Mouse (Mus musculus) MEL (cell line): ENCODE data around the gene Cipc. TPM values are rescaled to one million over a fixed set of nuclear protein-coding genes. Genes with fewer than 3 reads are reported as not detected.

Experiments used
- DNase-seq: peaks from one replicate; pipeline ENCODE4 v3.0.0; 2011; ENCODE audit warnings: low read depth, low spot score
- H3K27ac ChIP-seq: 2 replicates; pipeline ENCODE4 v1.5.1; 2012; ENCODE audit warnings: low read depth, mild to moderate bottlenecking, control low read depth, low read length, moderate library complexity; ENCODE audit not compliant: control insufficient read depth
- H3K27me3 ChIP-seq, 2 experiments: fragments of 150-350 bp in 1 of 2; sonication (generic) in 1 of 2; 2 replicates each; pipeline ENCODE4 v1.6.1; 2012; ENCODE audit warnings: low read length in 2 of 2, mild to moderate bottlenecking in 2 of 2, improper control_type of control experiment in 1 of 2, moderate library complexity in 1 of 2; ENCODE audit not compliant: insufficient read depth in 2 of 2, control insufficient read depth in 1 of 2
- H3K36me3 ChIP-seq, 2 experiments: 2 replicates each; pipeline ENCODE4 v1.6.1; 2012 to 2014; ENCODE audit warnings: low read length in 2 of 2, improper control_type of control experiment in 1 of 2, inconsistent platforms in 1 of 2, mild to moderate bottlenecking in 1 of 2; ENCODE audit not compliant: insufficient read depth in 2 of 2, control insufficient read depth in 1 of 2
- H3K4me1 ChIP-seq, 2 experiments: fragments of 150-350 bp in 1 of 2; sonication (generic) in 1 of 2; 2 replicates each; pipeline ENCODE4 v1.6.1; 2012; ENCODE audit warnings: low read length in 2 of 2, improper control_type of control experiment in 1 of 2, mild to moderate bottlenecking in 1 of 2; ENCODE audit not compliant: insufficient read depth in 2 of 2, control insufficient read depth in 1 of 2
- H3K4me3 ChIP-seq, 2 experiments: fragments of 150-350 bp in 1 of 2; sonication (generic) in 1 of 2; 2 replicates each; pipeline ENCODE4 v1.5.1; 2012; ENCODE audit warnings: low read depth in 2 of 2, low read length in 2 of 2, mild to moderate bottlenecking in 2 of 2, moderate library complexity in 2 of 2, control low read depth in 1 of 2, improper control_type of control experiment in 1 of 2; ENCODE audit not compliant: control insufficient read depth in 1 of 2, insufficient read depth in 1 of 2
- H3K79me2 ChIP-seq: 2 replicates; pipeline ENCODE4 v1.6.1; 2012; ENCODE audit warnings: mild to moderate bottlenecking, low read length, moderate library complexity; ENCODE audit not compliant: control insufficient read depth, poor library complexity, insufficient read depth
- H3K9ac ChIP-seq: 2 replicates; pipeline ENCODE4 v1.6.1; 2012; ENCODE audit warnings: low read depth, mild to moderate bottlenecking, control low read depth, low read length, moderate library complexity; ENCODE audit not compliant: control insufficient read depth, poor library complexity, severe bottlenecking
- H3K9me3 ChIP-seq: fragments of 150-350 bp; sonication (generic); replicated peaks from 2 replicates; pipeline ENCODE4 v1.6.1; 2012; ENCODE audit warnings: mild to moderate bottlenecking, low read length, improper control_type of control experiment, moderate library complexity; ENCODE audit not compliant: insufficient read depth
- BHLHE40 ChIP-seq: IDR thresholded peaks from 2 replicates; pipeline ENCODE4 v1.6.1; 2012; ENCODE audit warnings: low read depth, mild to moderate bottlenecking, inconsistent platforms, low read length, improper control_type of control experiment, borderline replicate concordance
- CHD1 ChIP-seq: IDR thresholded peaks from 2 replicates; pipeline ENCODE4 v1.6.1; 2012; ENCODE audit warnings: low read depth, mild to moderate bottlenecking, inconsistent platforms, low read length, improper control_type of control experiment
- CHD2 ChIP-seq: IDR thresholded peaks from 2 replicates; pipeline ENCODE4 v1.6.1; 2011; ENCODE audit warnings: low read length, improper control_type of control experiment
- ELF1 ChIP-seq: IDR thresholded peaks from 2 replicates; pipeline ENCODE4 v1.6.1; 2014; ENCODE audit warnings: low read depth, mild to moderate bottlenecking, inconsistent platforms, low read length, improper control_type of control experiment, moderate library complexity
- EP300 ChIP-seq, 2 experiments: IDR thresholded peaks; 2 replicates each; pipeline ENCODE4 v1.6.1; 2011; ENCODE audit warnings: improper control_type of control experiment in 2 of 2, low read length in 2 of 2, low read depth in 1 of 2, mild to moderate bottlenecking in 1 of 2
- ETS1 ChIP-seq: IDR thresholded peaks from 2 replicates; pipeline ENCODE4 v1.6.1; 2012; ENCODE audit warnings: low read depth, mild to moderate bottlenecking, inconsistent platforms, low read length, improper control_type of control experiment, moderate library complexity
- GABPA ChIP-seq: IDR thresholded peaks from 2 replicates; pipeline ENCODE4 v1.6.1; 2012; ENCODE audit warnings: low read depth, mild to moderate bottlenecking, inconsistent platforms, low read length, improper control_type of control experiment, moderate library complexity
- GATA1 ChIP-seq: IDR thresholded peaks from 2 replicates; pipeline ENCODE4 v1.6.1; 2011; ENCODE audit warnings: low read depth, low read length, improper control_type of control experiment
- HCFC1 ChIP-seq: IDR thresholded peaks from 2 replicates; pipeline ENCODE4 v1.6.1; 2012; ENCODE audit warnings: low read depth, mild to moderate bottlenecking, inconsistent platforms, low read length, improper control_type of control experiment, moderate library complexity
- JUND ChIP-seq: IDR thresholded peaks from 2 replicates; pipeline ENCODE4 v1.6.1; 2011; ENCODE audit warnings: low read depth, mild to moderate bottlenecking, improper control_type of control experiment, low read length
- MEF2A ChIP-seq: IDR thresholded peaks from 2 replicates; pipeline ENCODE4 v1.6.1; 2014; ENCODE audit warnings: low read depth, mild to moderate bottlenecking, inconsistent platforms, low read length, improper control_type of control experiment; ENCODE audit not compliant: poor library complexity, insufficient replicate concordance, severe bottlenecking; ENCODE audit errors: extremely low read depth
- MXI1 ChIP-seq: IDR thresholded peaks from 2 replicates; pipeline ENCODE4 v1.6.1; 2011; ENCODE audit warnings: mild to moderate bottlenecking, low read depth, low read length, improper control_type of control experiment
- NELFE ChIP-seq: IDR thresholded peaks from 2 replicates; pipeline ENCODE4 v1.6.1; 2011; ENCODE audit warnings: low read depth, low read length, improper control_type of control experiment
- NRF1 ChIP-seq: IDR thresholded peaks from 2 replicates; pipeline ENCODE4 v1.6.1; 2014; ENCODE audit warnings: low read depth, mild to moderate bottlenecking, inconsistent platforms, low read length, improper control_type of control experiment, moderate library complexity; ENCODE audit not compliant: poor library complexity, insufficient read depth, severe bottlenecking
- POLR2AphosphoS2 ChIP-seq: IDR thresholded peaks from 2 replicates; pipeline ENCODE4 v1.6.1; 2011; ENCODE audit warnings: low read length, improper control_type of control experiment
- POLR2AphosphoS5 ChIP-seq: IDR thresholded peaks from 2 replicates; pipeline ENCODE4 v1.6.1; 2012; ENCODE audit warnings: low read depth, borderline replicate concordance, mild to moderate bottlenecking, inconsistent platforms, low read length, moderate library complexity, mixed read lengths
- RAD21 ChIP-seq: IDR thresholded peaks from 2 replicates; pipeline ENCODE4 v1.6.1; 2011; ENCODE audit warnings: mild to moderate bottlenecking, low read depth, low read length, improper control_type of control experiment
- SIN3A ChIP-seq: IDR thresholded peaks from 2 replicates; pipeline ENCODE4 v1.6.1; 2012; ENCODE audit warnings: low read length, improper control_type of control experiment, inconsistent platforms
- SMC3 ChIP-seq: IDR thresholded peaks from 2 replicates; pipeline ENCODE4 v1.6.1; 2011; ENCODE audit warnings: low read depth, low read length, improper control_type of control experiment
- TAL1 ChIP-seq: IDR thresholded peaks from 2 replicates; pipeline ENCODE4 v1.6.1; 2012; ENCODE audit warnings: mild to moderate bottlenecking, inconsistent platforms, low read length, moderate library complexity, mixed read lengths
- TBP ChIP-seq: IDR thresholded peaks from 2 replicates; pipeline ENCODE4 v1.8.0; 2011; ENCODE audit warnings: low read depth, low read length, improper control_type of control experiment
- TCF12 ChIP-seq: IDR thresholded peaks from 2 replicates; pipeline ENCODE4 v1.6.1; 2014; ENCODE audit warnings: low read depth, mild to moderate bottlenecking, inconsistent platforms, low read length, improper control_type of control experiment, moderate library complexity
- UBTF ChIP-seq: IDR thresholded peaks from 2 replicates; pipeline ENCODE4 v1.6.1; 2012; ENCODE audit warnings: low read depth, mild to moderate bottlenecking, inconsistent platforms, low read length, improper control_type of control experiment, moderate library complexity, borderline replicate concordance; ENCODE audit not compliant: insufficient read depth
- USF1 ChIP-seq: IDR thresholded peaks from 2 replicates; pipeline ENCODE4 v1.6.1; 2014; ENCODE audit warnings: low read depth, mild to moderate bottlenecking, inconsistent platforms, low read length, improper control_type of control experiment, moderate library complexity
- USF2 ChIP-seq, 2 experiments: IDR thresholded peaks; 2 replicates each; pipeline ENCODE4 v1.6.1; 2011 to 2012; ENCODE audit warnings: improper control_type of control experiment in 2 of 2, low read length in 2 of 2, borderline replicate concordance in 1 of 2, inconsistent platforms in 1 of 2, low read depth in 1 of 2, mild to moderate bottlenecking in 1 of 2; ENCODE audit not compliant: insufficient read depth in 1 of 2
- ZNF384 ChIP-seq: IDR thresholded peaks from 2 replicates; pipeline ENCODE4 v1.6.1; 2012; ENCODE audit warnings: low read depth, mild to moderate bottlenecking, inconsistent platforms, low read length, improper control_type of control experiment
- polyA plus RNA-seq, 2 experiments: library from polyadenylated mRNA; stranded (reverse) in 1 of 2; unstranded in 1 of 2; fragments of >175 nt in 1 of 2; fragments of >200 nt in 1 of 2; gene quantifications; 2 replicates each; pipeline versions ENCODE4 v1.2.1 to v1.2.4; 2012; ENCODE audit warnings: low replicate concordance in 2 of 2, low read depth in 1 of 2; ENCODE audit not compliant: insufficient read length in 2 of 2, insufficient read depth in 1 of 2, missing spikeins in 1 of 2
- total RNA-seq: library from RNA; depleted of rRNA; stranded (reverse); fragments of 300-350 nt; gene quantifications from 2 replicates; pipeline ENCODE4 v1.2.3, GENCODE M21; 2012

The Cipc gene
- total and polyA plus RNA-seq, 3 experiments, result 24.8 to 98.1 (median 27.5) TPM

GRCm38 (mm10) chr12:86897769-86898273 is 49.0 kb upstream of the Cipc start:
- peaks cover 0 to 40% of the 10 kb centered on the region in 2 experiments; a peak in 2 of 4 replicates for H3K36me3 ChIP-seq
- H3K4me1 ChIP-seq, result peaks cover 13 to 39% of the 10 kb centered on the region in 2 experiments
- peak overlapping the region; percentile 87 for H3K27ac ChIP-seq
- no peak for DNase-seq
- H3K79me2 ChIP-seq, result peaks cover 5% of the 10 kb centered on the region
- H3K9me3 ChIP-seq, result no peaks in the 10 kb centered on the region
- peak overlapping the region; percentile 49 to 68; a peak in 2 of 4 replicates for H3K4me3 ChIP-seq
- H3K27me3 ChIP-seq, result no peaks in the 10 kb centered on the region
- TF ChIP-seq POLR2AphosphoS2 (no peak), MEF2A (no peak), ETS1 (no peak), MXI1 (no peak), HCFC1 (no peak), EP300 (IDR thresholded peaks at IDR 0.05; ENCODE audit: low read depth in 1 of 2, low read length in 2 of 2) (no peak), CHD2 (no peak), USF2 (IDR thresholded peaks at IDR 0.05; ENCODE audit: borderline replicate concordance in 1 of 2, insufficient read depth in 1 of 2, low read depth in 1 of 2, low read length in 2 of 2) (no peak)
- peak overlapping the region; percentile 62 for H3K9ac ChIP-seq

- Histone ChIP-seq H3K4me3 (no peak overlapping the region), H3K27ac (no peak overlapping the region), H3K36me3 (peaks cover 0 to 40% of the 10 kb centered on the region in 2 experiments; a peak in 2 of 4 replicates), H3K9ac (no peak overlapping the region), H3K27me3 (no peaks in the 10 kb centered on the region), H3K9me3 (no peaks in the 10 kb centered on the region), H3K4me1 (peaks cover 13 to 36% of the 10 kb centered on the region in 2 experiments), H3K79me2 (peaks cover 5% of the 10 kb centered on the region)
- TF ChIP-seq ZNF384 (no peak), NRF1 (no peak), TAL1 (no peak), UBTF (no peak), BHLHE40 (no peak), ELF1 (no peak), MEF2A (no peak), JUND (no peak), TCF12 (no peak), NELFE (no peak), TBP (no peak), USF1 (no peak), GABPA (no peak), CHD1 (no peak), SIN3A (no peak), SMC3 (no peak), POLR2AphosphoS5 (no peak), USF2 (IDR thresholded peaks at IDR 0.05; ENCODE audit: borderline replicate concordance in 1 of 2, insufficient read depth in 1 of 2, low read depth in 1 of 2, low read length in 2 of 2) (no peak), GATA1 (no peak), RAD21 (no peak)
- DNase-seq, result no peak
These were observed 48.4 kb upstream of the Cipc start for GRCm38 (mm10) chr12:86898448-86898847.
